Mouse (Mus musculus): Measurements from ENCODE around the gene Shc3. TPM values are rescaled to one million over a fixed set of nuclear protein-coding genes. Genes with fewer than 3 reads are reported as not detected.

Gene Shc3
- polyA plus RNA-seq, 1 experiment from 2014 or later: not detected

GRCm38 (mm10) chr13:51480341-51481011 is 88.7 kb downstream of the Shc3 start:
- H3K9ac ChIP-seq (ENCODE audit: low read length): no peak overlapping the region
- H3K4me1 ChIP-seq (replicated peaks; ENCODE audit: control insufficient read depth, insufficient read depth, low read length): no peaks in the 10 kb centered on the region
- H3K4me2 ChIP-seq (ENCODE audit: low read depth, low read length): no peak overlapping the region
- H3K27me3 ChIP-seq (ENCODE audit: control insufficient read depth, insufficient read depth, low read depth, low read length): no peaks in the 10 kb centered on the region
- no peak for ATAC-seq (ENCODE audit: low read depth)
- no peaks in the 10 kb centered on the region for H3K9me3 ChIP-seq (ENCODE audit: control insufficient read depth, low read length)
- H3K36me3 ChIP-seq (ENCODE audit: control insufficient read depth, insufficient read depth, low read length): no peaks in the 10 kb centered on the region
- no peak overlapping the region for H3K27ac ChIP-seq (ENCODE audit: low read length)
- WGBS: 65% methylated on average over 11 of the region's 11 CpGs
- H3K4me3 ChIP-seq (ENCODE audit: low read length): no peak overlapping the region

- WGBS: 76% methylated on average over 11 of the region's 11 CpGs
- H3K4me3 ChIP-seq (ENCODE audit: low read length): no peak overlapping the region
- H3K4me2 ChIP-seq (ENCODE audit: low read depth, low read length): no peak overlapping the region
- H3K36me3 ChIP-seq (ENCODE audit: control insufficient read depth, insufficient read depth, low read length): no peaks in the 10 kb centered on the region
- H3K9me3 ChIP-seq (ENCODE audit: control insufficient read depth, low read length): no peaks in the 10 kb centered on the region
- no peaks in the 10 kb centered on the region for H3K27me3 ChIP-seq (ENCODE audit: control insufficient read depth, insufficient read depth, low read depth, low read length)
- H3K9ac ChIP-seq (ENCODE audit: low read length): no peak overlapping the region
- ATAC-seq (ENCODE audit: low read depth): no peak
- H3K27ac ChIP-seq (ENCODE audit: low read length): no peak overlapping the region
- no peaks in the 10 kb centered on the region for H3K4me1 ChIP-seq (replicated peaks; ENCODE audit: control insufficient read depth, insufficient read depth, low read length)
Measured at GRCm38 (mm10) chr13:51479826-51480225, 89.4 kb downstream of the Shc3 start.

GRCm38 (mm10) chr13:51476991-51477390 is 92.2 kb downstream of the Shc3 start:
- Histone ChIP-seq H3K9ac (ENCODE audit: low read length) (no peak overlapping the region), H3K9me3 (ENCODE audit: control insufficient read depth, low read length) (no peaks in the 10 kb centered on the region), H3K27me3 (ENCODE audit: control insufficient read depth, insufficient read depth, low read depth, low read length) (no peaks in the 10 kb centered on the region), H3K4me2 (ENCODE audit: low read depth, low read length) (no peak overlapping the region), H3K4me1 (replicated peaks; ENCODE audit: control insufficient read depth, insufficient read depth, low read length) (no peaks in the 10 kb centered on the region), H3K36me3 (ENCODE audit: control insufficient read depth, insufficient read depth, low read length) (no peaks in the 10 kb centered on the region), H3K4me3 (ENCODE audit: low read length) (no peak overlapping the region), H3K27ac (ENCODE audit: low read length) (no peak overlapping the region)
- 72% methylated on average over 10 of the region's 10 CpGs for whole genome bisulfite sequencing
- ATAC-seq (ENCODE audit: low read depth): no peak

- WGBS: 54% methylated on average over 17 of the region's 17 CpGs
- H3K27me3 ChIP-seq (ENCODE audit: control insufficient read depth, insufficient read depth, low read depth, low read length): no peaks in the 10 kb centered on the region
- H3K4me2 ChIP-seq (ENCODE audit: low read depth, low read length): peak overlapping the region; percentile 2
- no peaks in the 10 kb centered on the region for H3K9me3 ChIP-seq (ENCODE audit: control insufficient read depth, low read length)
- H3K4me3 ChIP-seq (ENCODE audit: low read length): no peak overlapping the region
- no peak overlapping the region for H3K9ac ChIP-seq (ENCODE audit: low read length)
- H3K4me1 ChIP-seq (replicated peaks; ENCODE audit: control insufficient read depth, insufficient read depth, low read length): no peaks in the 10 kb centered on the region
- no peaks in the 10 kb centered on the region for H3K36me3 ChIP-seq (ENCODE audit: control insufficient read depth, insufficient read depth, low read length)
- no peak overlapping the region for H3K27ac ChIP-seq (ENCODE audit: low read length)
- ATAC-seq (ENCODE audit: low read depth): no peak
Measured at GRCm38 (mm10) chr13:51468697-51469250, 100.4 kb downstream of the Shc3 start.

- Histone ChIP-seq H3K27ac (ENCODE audit: low read length) (no peak overlapping the region), H3K36me3 (ENCODE audit: control insufficient read depth, insufficient read depth, low read length) (no peaks in the 10 kb centered on the region), H3K27me3 (ENCODE audit: control insufficient read depth, insufficient read depth, low read depth, low read length) (no peaks in the 10 kb centered on the region), H3K4me3 (ENCODE audit: low read length) (no peak overlapping the region), H3K9me3 (ENCODE audit: control insufficient read depth, low read length) (no peaks in the 10 kb centered on the region), H3K4me1 (replicated peaks; ENCODE audit: control insufficient read depth, insufficient read depth, low read length) (no peaks in the 10 kb centered on the region), H3K9ac (ENCODE audit: low read length) (no peak overlapping the region), H3K4me2 (ENCODE audit: low read depth, low read length) (no peak overlapping the region)
- 68% methylated on average over 14 of the region's 14 CpGs for WGBS
- no peak for ATAC-seq (ENCODE audit: low read depth)
Measured at GRCm38 (mm10) chr13:51466117-51466841, 102.9 kb downstream of the Shc3 start.

GRCm38 (mm10) chr13:51464294-51464693 is 104.9 kb downstream of the Shc3 start:
- Histone ChIP-seq H3K9ac (ENCODE audit: low read length) (no peak overlapping the region), H3K4me3 (ENCODE audit: low read length) (no peak overlapping the region), H3K9me3 (ENCODE audit: control insufficient read depth, low read length) (no peaks in the 10 kb centered on the region), H3K36me3 (ENCODE audit: control insufficient read depth, insufficient read depth, low read length) (no peaks in the 10 kb centered on the region), H3K27ac (ENCODE audit: low read length) (no peak overlapping the region), H3K4me2 (ENCODE audit: low read depth, low read length) (no peak overlapping the region), H3K4me1 (replicated peaks; ENCODE audit: control insufficient read depth, insufficient read depth, low read length) (no peaks in the 10 kb centered on the region), H3K27me3 (ENCODE audit: control insufficient read depth, insufficient read depth, low read depth, low read length) (no peaks in the 10 kb centered on the region)
- no peak for ATAC-seq (ENCODE audit: low read depth)
- WGBS: 66% methylated on average over 4 of the region's 4 CpGs

GRCm38 (mm10) chr13:51456190-51456878 is 112.9 kb downstream of the Shc3 start:
- no peaks in the 10 kb centered on the region for H3K9me3 ChIP-seq (ENCODE audit: control insufficient read depth, low read length)
- no peaks in the 10 kb centered on the region for H3K4me1 ChIP-seq (replicated peaks; ENCODE audit: control insufficient read depth, insufficient read depth, low read length)
- H3K4me3 ChIP-seq (ENCODE audit: low read length): no peak overlapping the region
- no peaks in the 10 kb centered on the region for H3K27me3 ChIP-seq (ENCODE audit: control insufficient read depth, insufficient read depth, low read depth, low read length)
- no peak overlapping the region for H3K9ac ChIP-seq (ENCODE audit: low read length)
- H3K4me2 ChIP-seq (ENCODE audit: low read depth, low read length): no peak overlapping the region
- ATAC-seq (ENCODE audit: low read depth): no peak
- WGBS: 14% methylated on average over 4 of the region's 4 CpGs
- no peaks in the 10 kb centered on the region for H3K36me3 ChIP-seq (ENCODE audit: control insufficient read depth, insufficient read depth, low read length)
- H3K27ac ChIP-seq (ENCODE audit: low read length): no peak overlapping the region

- 51% methylated on average over 4 of the region's 4 CpGs for WGBS
- Histone ChIP-seq H3K27ac (ENCODE audit: low read length) (no peak overlapping the region), H3K36me3 (ENCODE audit: control insufficient read depth, insufficient read depth, low read length) (no peaks in the 10 kb centered on the region), H3K4me2 (ENCODE audit: low read depth, low read length) (no peak overlapping the region), H3K27me3 (ENCODE audit: control insufficient read depth, insufficient read depth, low read depth, low read length) (no peaks in the 10 kb centered on the region), H3K4me1 (replicated peaks; ENCODE audit: control insufficient read depth, insufficient read depth, low read length) (no peaks in the 10 kb centered on the region), H3K4me3 (ENCODE audit: low read length) (no peak overlapping the region), H3K9ac (ENCODE audit: low read length) (no peak overlapping the region), H3K9me3 (ENCODE audit: control insufficient read depth, low read length) (no peaks in the 10 kb centered on the region)
- no peak for ATAC-seq (ENCODE audit: low read depth)
Measured at GRCm38 (mm10) chr13:51446550-51446949, 122.7 kb downstream of the Shc3 start.

GRCm38 (mm10) chr13:51442922-51443321 is 126.3 kb downstream of the Shc3 start:
- Histone ChIP-seq H3K9ac (ENCODE audit: low read length) (no peak overlapping the region), H3K36me3 (ENCODE audit: control insufficient read depth, insufficient read depth, low read length) (no peaks in the 10 kb centered on the region), H3K9me3 (ENCODE audit: control insufficient read depth, low read length) (no peaks in the 10 kb centered on the region), H3K4me3 (ENCODE audit: low read length) (no peak overlapping the region), H3K4me1 (replicated peaks; ENCODE audit: control insufficient read depth, insufficient read depth, low read length) (no peaks in the 10 kb centered on the region), H3K27ac (ENCODE audit: low read length) (no peak overlapping the region), H3K4me2 (ENCODE audit: low read depth, low read length) (no peak overlapping the region), H3K27me3 (ENCODE audit: control insufficient read depth, insufficient read depth, low read depth, low read length) (no peaks in the 10 kb centered on the region)
- 67% methylated on average over 8 of the region's 8 CpGs for WGBS
- ATAC-seq (ENCODE audit: low read depth): no peak
